Mouse (Mus musculus): ENCODE measurements around the gene Meis2. TPM values are rescaled to one million over a fixed set of nuclear protein-coding genes. Genes with fewer than 3 reads are reported as not detected.
A peak's percentile ranks its signal among the peaks of the same experiment; 100 is the strongest.

Meis2 gene
- polyA plus RNA-seq, 1 experiment from 2014 or later, result 92.0 TPM

DNA sequence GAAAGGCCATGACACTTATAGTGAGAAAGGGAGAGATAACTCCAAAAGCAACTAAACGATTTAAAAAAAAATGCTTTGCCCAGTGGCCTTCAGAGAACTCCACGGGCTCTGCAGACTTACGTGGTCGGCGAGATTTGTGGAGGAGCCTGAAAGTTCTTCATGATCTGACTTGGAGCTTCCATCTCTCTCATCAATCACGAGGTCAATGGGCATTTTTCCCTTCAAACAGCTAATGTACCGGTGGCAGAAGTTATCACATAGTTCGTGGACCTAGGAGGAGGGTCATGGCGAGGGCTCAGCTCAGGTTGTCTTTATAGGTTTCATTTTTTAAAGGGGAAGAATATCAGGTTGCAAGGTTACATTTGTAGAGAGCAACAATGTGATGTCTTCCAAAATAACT is 7.1 kb downstream of the Meis2 start:
- Histone ChIP-seq H3K9ac (peak overlapping the region; percentile 96), H3K4me2 (peak overlapping the region; percentile 84), H3K4me1 (replicated peaks) (peaks cover 93% of the 10 kb centered on the region), H3K9me3 (no peaks in the 10 kb centered on the region), H3K4me3 (peak overlapping the region; percentile 73), H3K27ac (replicated peaks) (0 out of 2 replicates have a peak overlapping the region, but pooled peaks have one; percentile 53), H3K36me3 (peaks cover 4% of the 10 kb centered on the region; the same call in 1 of the 2 replicates), H3K27me3 (no peaks in the 10 kb centered on the region; the same call in 1 of the 2 replicates)
- WGBS, result 22% methylated on average over 9 of the region's 9 CpGs
- no peak for ATAC-seq (ENCODE audit: low read depth)

- H3K4me3 ChIP-seq, result peak overlapping the region; percentile 73
- no peak for ATAC-seq (ENCODE audit: low read depth)
- WGBS, result 62% methylated on average over 7 of the region's 7 CpGs
- peak overlapping the region; percentile 53 for H3K27ac ChIP-seq (replicated peaks)
- peaks cover 93% of the 10 kb centered on the region for H3K4me1 ChIP-seq (replicated peaks)
- no peaks in the 10 kb centered on the region for H3K9me3 ChIP-seq
- H3K36me3 ChIP-seq, result peaks cover 4% of the 10 kb centered on the region; the same call in 1 of the 2 replicates
- peak overlapping the region; percentile 84 for H3K4me2 ChIP-seq
- no peaks in the 10 kb centered on the region; the same call in 1 of the 2 replicates for H3K27me3 ChIP-seq
- H3K9ac ChIP-seq, result peak overlapping the region; percentile 96
These were observed 8.8 kb downstream of the Meis2 start for GRCm38 (mm10) chr2:116056826-116057225.

- Histone ChIP-seq H3K4me1 (replicated peaks) (peaks cover 92% of the 10 kb centered on the region), H3K4me3 (peak overlapping the region; percentile 73), H3K36me3 (peaks cover 4% of the 10 kb centered on the region; the same call in 1 of the 2 replicates), H3K27me3 (no peaks in the 10 kb centered on the region; the same call in 1 of the 2 replicates), H3K4me2 (peak overlapping the region; percentile 84), H3K9ac (peak overlapping the region; percentile 96), H3K9me3 (no peaks in the 10 kb centered on the region), H3K27ac (replicated peaks) (peak overlapping the region; percentile 53)
- ATAC-seq (ENCODE audit: low read depth), result peak; percentile 32; the same call in 1 of the 2 replicates
- WGBS, result 22% methylated on average over 13 of the region's 13 CpGs
These were observed 9.7 kb downstream of the Meis2 start for GRCm38 (mm10) chr2:116055686-116056620.

DNA sequence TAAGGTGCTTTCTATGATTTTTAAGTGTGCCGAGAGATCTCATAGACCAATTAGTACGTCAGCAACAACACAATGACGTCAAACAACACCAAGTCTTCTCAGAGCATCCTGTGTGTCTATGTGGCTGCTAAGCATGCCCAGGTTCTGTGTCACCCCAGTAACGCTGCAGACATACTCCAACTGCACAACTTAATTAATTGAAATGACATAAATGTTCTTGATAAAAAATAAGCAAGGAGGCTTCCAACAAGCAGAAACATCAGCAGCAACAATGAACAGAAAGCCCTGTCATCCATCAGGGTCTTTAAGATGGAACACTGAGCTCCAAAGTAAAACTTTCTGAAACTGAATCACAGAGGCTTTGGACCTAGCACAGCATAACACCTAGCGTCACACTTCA is 11.7 kb downstream of the Meis2 start:
- WGBS, result 63% methylated on average over 5 of the region's 5 CpGs
- Histone ChIP-seq H3K27ac (replicated peaks) (peak overlapping the region; percentile 52; the same call in 1 of the 2 replicates), H3K4me3 (peak overlapping the region; percentile 11; the same call in 1 of the 2 replicates), H3K4me2 (peak overlapping the region; percentile 41), H3K9ac (peak overlapping the region; percentile 34; the same call in 1 of the 2 replicates), H3K4me1 (replicated peaks) (peaks cover 79% of the 10 kb centered on the region), H3K27me3 (no peaks in the 10 kb centered on the region; the same call in 1 of the 2 replicates), H3K9me3 (no peaks in the 10 kb centered on the region), H3K36me3 (peaks cover 5% of the 10 kb centered on the region; the same call in 1 of the 2 replicates)
- ATAC-seq (ENCODE audit: low read depth), result no peak

DNA sequence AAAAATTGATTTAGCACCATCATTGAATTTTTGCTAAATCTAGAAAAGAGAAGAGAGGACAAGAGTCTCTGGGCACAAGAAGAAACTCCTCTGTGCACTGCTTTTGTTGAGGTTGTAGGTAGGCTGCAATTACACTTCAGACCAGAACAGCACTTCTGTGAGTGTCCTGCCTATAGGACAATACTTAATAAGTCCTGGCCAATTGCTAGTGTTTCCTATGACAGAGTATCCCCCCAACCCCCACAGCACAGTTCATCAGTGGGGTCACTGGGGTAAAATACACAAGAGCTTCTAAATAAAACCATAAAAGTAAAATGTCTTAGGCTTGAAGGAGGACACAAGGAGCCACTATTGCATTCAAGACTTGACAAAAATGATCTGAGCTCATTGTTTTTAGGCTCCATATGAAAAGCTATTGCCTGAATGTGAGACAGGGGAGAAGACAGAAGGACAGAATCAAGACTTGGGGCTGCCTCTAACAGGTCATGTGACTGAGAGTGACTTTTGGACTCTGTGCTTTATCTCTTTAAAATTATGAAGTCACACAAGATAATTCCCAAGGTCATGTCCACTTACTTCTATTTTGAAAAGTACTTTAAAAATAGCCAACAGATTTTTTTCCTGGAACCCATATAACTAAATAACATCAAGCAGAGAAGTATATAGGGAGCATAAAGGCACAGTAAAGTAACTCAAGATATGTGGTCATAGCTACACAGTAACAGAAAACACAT is 12.8 kb downstream of the Meis2 start:
- Histone ChIP-seq H3K9me3 (no peaks in the 10 kb centered on the region), H3K27ac (replicated peaks) (peak overlapping the region; percentile 20), H3K9ac (peak overlapping the region; percentile 47; the same call in 1 of the 2 replicates), H3K4me1 (replicated peaks) (peaks cover 69% of the 10 kb centered on the region), H3K4me2 (peak overlapping the region; percentile 41), H3K4me3 (peak overlapping the region; percentile 13; the same call in 1 of the 2 replicates), H3K27me3 (no peaks in the 10 kb centered on the region), H3K36me3 (peaks cover 5% of the 10 kb centered on the region; the same call in 1 of the 2 replicates)
- no peak for ATAC-seq (ENCODE audit: low read depth)

- ATAC-seq (ENCODE audit: low read depth), result 0 out of 2 replicates have a peak, but pooled peaks have one; percentile 25
These were observed 13.6 kb downstream of the Meis2 start for GRCm38 (mm10) chr2:116051906-116052614.

DNA sequence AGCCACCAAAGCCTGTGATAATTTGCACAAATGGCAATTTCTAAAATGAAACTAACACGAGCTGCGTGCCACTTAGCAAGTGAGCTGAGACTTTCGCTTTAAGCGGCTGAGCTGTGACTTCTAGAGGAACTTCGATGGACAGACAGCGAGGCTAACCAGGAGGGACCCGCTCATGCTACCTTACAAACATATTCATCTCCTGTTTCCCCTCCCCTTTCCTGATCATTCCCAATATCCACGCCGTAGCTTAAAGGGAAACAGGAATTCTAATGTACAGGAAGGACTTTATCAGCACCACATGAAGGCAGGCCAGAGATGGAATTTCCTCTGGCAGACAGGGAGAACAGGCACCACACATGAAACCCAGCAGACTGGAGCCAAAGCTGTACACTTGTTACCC is 15.9 kb downstream of the Meis2 start:
- no peaks in the 10 kb centered on the region for H3K27me3 ChIP-seq
- no peak for ATAC-seq (ENCODE audit: low read depth)
- WGBS, result 90% methylated on average over 9 of the region's 9 CpGs
- no peaks in the 10 kb centered on the region for H3K9me3 ChIP-seq
- peaks cover 14% of the 10 kb centered on the region; the same call in 1 of the 2 replicates for H3K36me3 ChIP-seq
- no peak overlapping the region for H3K4me2 ChIP-seq
- no peak overlapping the region for H3K9ac ChIP-seq
- H3K4me1 ChIP-seq (replicated peaks), result peaks cover 65% of the 10 kb centered on the region
- no peak overlapping the region for H3K4me3 ChIP-seq
- no peak overlapping the region for H3K27ac ChIP-seq (replicated peaks)

More at GRCm38 (mm10) chr2:116051906-116052614, 13.6 kb downstream of the Meis2 start:
- H3K4me1 ChIP-seq (replicated peaks), result peaks cover 69% of the 10 kb centered on the region
- peaks cover 12% of the 10 kb centered on the region; the same call in 1 of the 2 replicates for H3K36me3 ChIP-seq
- 19% methylated on average over 9 of the region's 9 CpGs for WGBS
- peak overlapping the region; percentile 47; the same call in 1 of the 2 replicates for H3K9ac ChIP-seq
- no peaks in the 10 kb centered on the region for H3K9me3 ChIP-seq
- H3K27me3 ChIP-seq, result no peaks in the 10 kb centered on the region
- H3K4me2 ChIP-seq, result peak overlapping the region; percentile 41
- H3K27ac ChIP-seq (replicated peaks), result peak overlapping the region; percentile 20
- H3K4me3 ChIP-seq, result peak overlapping the region; percentile 13; the same call in 1 of the 2 replicates

GRCm38 (mm10) chr2:116047365-116047764 is 18.3 kb downstream of the Meis2 start:
- peaks cover 67% of the 10 kb centered on the region for H3K4me1 ChIP-seq (replicated peaks)
- 60% methylated on average over 8 of the region's 8 CpGs for WGBS
- H3K27me3 ChIP-seq, result no peaks in the 10 kb centered on the region
- no peaks in the 10 kb centered on the region for H3K9me3 ChIP-seq
- no peak overlapping the region for H3K4me2 ChIP-seq
- no peak overlapping the region for H3K9ac ChIP-seq
- H3K36me3 ChIP-seq, result peaks cover 14% of the 10 kb centered on the region; the same call in 1 of the 2 replicates
- no peak overlapping the region for H3K4me3 ChIP-seq
- no peak for ATAC-seq (ENCODE audit: low read depth)
- no peak overlapping the region for H3K27ac ChIP-seq (replicated peaks)

- no peak for ATAC-seq (ENCODE audit: low read depth)
- Histone ChIP-seq H3K27ac (replicated peaks) (no peak overlapping the region), H3K27me3 (no peaks in the 10 kb centered on the region), H3K9me3 (no peaks in the 10 kb centered on the region), H3K9ac (no peak overlapping the region), H3K36me3 (peaks cover 14% of the 10 kb centered on the region; the same call in 1 of the 2 replicates), H3K4me2 (no peak overlapping the region), H3K4me3 (no peak overlapping the region), H3K4me1 (replicated peaks) (peaks cover 63% of the 10 kb centered on the region)
- 15% methylated on average over 7 of the region's 7 CpGs for WGBS
These were observed 20.6 kb downstream of the Meis2 start for GRCm38 (mm10) chr2:116045048-116045447.

DNA sequence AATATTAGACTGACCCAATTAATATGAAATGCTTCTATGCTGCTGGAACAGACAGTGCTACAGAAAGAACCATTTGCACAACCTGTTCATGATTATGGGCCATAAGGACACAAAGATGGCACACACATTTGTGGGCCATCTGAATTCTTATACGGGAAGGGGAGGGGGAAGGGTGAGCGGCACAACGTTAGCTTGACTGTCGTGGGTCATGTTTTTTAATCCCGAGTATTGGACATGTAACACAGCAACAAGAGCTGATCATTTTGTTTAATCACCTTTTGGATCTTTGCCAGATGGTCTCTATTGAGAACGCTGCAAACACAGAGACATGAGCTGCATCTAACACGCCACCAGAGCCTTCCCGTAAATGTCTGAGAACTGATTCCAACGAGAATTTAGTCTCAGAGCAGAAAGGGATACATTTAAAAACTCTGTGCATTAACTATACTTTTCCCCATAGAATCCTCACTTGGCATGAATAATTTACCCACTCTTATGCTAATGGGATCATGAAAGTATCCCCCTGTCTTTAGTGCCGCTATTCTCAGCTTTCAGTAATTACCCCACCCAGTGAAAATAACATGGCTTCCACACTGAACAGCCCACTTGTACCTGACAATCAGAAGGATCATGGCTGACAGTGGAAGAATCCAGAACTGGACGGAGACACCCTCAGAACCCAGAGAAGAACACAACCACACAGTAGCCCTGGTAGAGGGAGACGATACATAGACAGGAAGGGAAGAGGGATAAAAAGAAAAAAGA is 22.5 kb downstream of the Meis2 start:
- peak overlapping the region; percentile 38 for H3K27ac ChIP-seq (replicated peaks)
- H3K9ac ChIP-seq, result no peak overlapping the region
- peaks cover 11% of the 10 kb centered on the region; the same call in 1 of the 2 replicates for H3K36me3 ChIP-seq
- WGBS, result 27% methylated on average over 12 of the region's 12 CpGs
- H3K9me3 ChIP-seq, result no peaks in the 10 kb centered on the region
- ATAC-seq (ENCODE audit: low read depth), result peak; percentile 53
- H3K4me2 ChIP-seq, result peak overlapping the region; percentile 28
- no peaks in the 10 kb centered on the region for H3K27me3 ChIP-seq
- peaks cover 57% of the 10 kb centered on the region for H3K4me1 ChIP-seq (replicated peaks)
- H3K4me3 ChIP-seq, result no peak overlapping the region
